Mouse (Mus musculus): ENCODE results near the gene Gm11127. TPM values are rescaled to one million over a fixed set of nuclear protein-coding genes. Genes with fewer than 3 reads are reported as not detected.

Gm11127 gene
- polyA plus RNA-seq, 1 experiment = 0.18 TPM

DNA sequence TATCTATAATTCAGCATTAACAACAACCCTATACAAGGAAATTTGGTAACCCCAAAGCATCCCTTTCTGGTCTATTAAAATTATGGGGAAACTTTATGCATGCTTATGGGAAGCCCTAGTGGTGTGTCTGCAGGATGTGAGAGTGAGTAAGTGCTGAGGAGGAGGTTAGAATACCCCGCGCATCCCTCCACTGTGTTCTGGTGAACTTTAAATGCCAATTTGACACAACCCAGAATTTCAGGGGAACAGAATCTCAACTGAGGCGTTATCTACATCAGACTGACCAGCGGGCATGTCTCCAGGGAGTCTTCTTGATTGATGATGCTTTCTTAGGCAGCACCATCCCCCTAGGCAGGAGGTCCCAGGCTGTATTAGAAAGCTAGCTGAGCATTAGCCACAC lies 32.3 kb downstream of the Gm11127 start:
- Histone ChIP-seq H3ac (ENCODE audit: control insufficient read depth, insufficient read length, low read depth) (no peak overlapping the region), H3K27me3 (ENCODE audit: control insufficient read depth, insufficient read depth, insufficient read length) (no peaks in the 10 kb centered on the region), H3K79me3 (ENCODE audit: low read depth) (peaks cover 54% of the 10 kb centered on the region), H3K36me3 (ENCODE audit: control insufficient read depth, insufficient read depth) (peaks cover 13% of the 10 kb centered on the region), H3K79me2 (ENCODE audit: control insufficient read depth, insufficient read depth) (peaks cover 87% of the 10 kb centered on the region), H3K4me3 (ENCODE audit: insufficient read depth, poor library complexity, severe bottlenecking) (no peak overlapping the region)
- no peak for TF ChIP-seq CEBPB (IDR thresholded peaks at IDR 0.05; ENCODE audit: low read depth)

GRCm38 (mm10) chr17:36025197-36025596 lies 33.0 kb downstream of the Gm11127 start:
- peaks cover 13% of the 10 kb centered on the region for H3K36me3 ChIP-seq (ENCODE audit: control insufficient read depth, insufficient read depth)
- no peak overlapping the region for H3K4me3 ChIP-seq (ENCODE audit: insufficient read depth, poor library complexity, severe bottlenecking)
- no peak overlapping the region for H3ac ChIP-seq (ENCODE audit: control insufficient read depth, insufficient read length, low read depth)

GRCm38 (mm10) chr17:36023710-36024654 lies 34.2 kb downstream of the Gm11127 start:
- no peak for TF ChIP-seq MAX (IDR thresholded peaks at IDR 0.05)
- peak; percentile 31 for TF ChIP-seq MYOD1 (IDR thresholded peaks at IDR 0.05; ENCODE audit: control insufficient read depth, insufficient read length, low read depth)
- TF ChIP-seq MYOG (IDR thresholded peaks at IDR 0.05; ENCODE audit: control insufficient read depth, extremely low read depth, insufficient read length) = no peak
- TF ChIP-seq CEBPB (IDR thresholded peaks at IDR 0.05; ENCODE audit: low read depth) = peak; percentile 93
- H3K4me3 ChIP-seq (ENCODE audit: insufficient read depth, poor library complexity, severe bottlenecking) = no peak overlapping the region
- no peaks in the 10 kb centered on the region for H3K27me3 ChIP-seq (ENCODE audit: control insufficient read depth, insufficient read depth, insufficient read length)
- H3K79me3 ChIP-seq (ENCODE audit: low read depth) = peaks cover 67% of the 10 kb centered on the region
- H3ac ChIP-seq (ENCODE audit: control insufficient read depth, insufficient read length, low read depth) = no peak overlapping the region
- H3K79me2 ChIP-seq (ENCODE audit: control insufficient read depth, insufficient read depth) = peaks cover 90% of the 10 kb centered on the region
- peaks cover 13% of the 10 kb centered on the region for H3K36me3 ChIP-seq (ENCODE audit: control insufficient read depth, insufficient read depth)

More at GRCm38 (mm10) chr17:36025197-36025596, 33.0 kb downstream of the Gm11127 start:
- Histone ChIP-seq H3K79me3 (ENCODE audit: low read depth) (peaks cover 59% of the 10 kb centered on the region), H3K27me3 (ENCODE audit: control insufficient read depth, insufficient read depth, insufficient read length) (no peaks in the 10 kb centered on the region), H3K79me2 (ENCODE audit: control insufficient read depth, insufficient read depth) (peaks cover 87% of the 10 kb centered on the region)
- TF ChIP-seq CTCF (IDR thresholded peaks at IDR 0.05; ENCODE audit: control insufficient read depth, insufficient read depth, insufficient read length) (no peak), CEBPB (IDR thresholded peaks at IDR 0.05; ENCODE audit: low read depth) (no peak), MYOD1 (IDR thresholded peaks at IDR 0.05; ENCODE audit: control insufficient read depth, insufficient read length, low read depth) (no peak), USF1 (IDR thresholded peaks at IDR 0.05; ENCODE audit: low read depth) (no peak), MYOG (IDR thresholded peaks at IDR 0.05; ENCODE audit: control insufficient read depth, extremely low read depth, insufficient read length) (no peak), FOSL1 (IDR thresholded peaks at IDR 0.05; ENCODE audit: insufficient read depth, low read length, poor library complexity, severe bottlenecking) (no peak), MAX (IDR thresholded peaks at IDR 0.05) (no peak)

- H3ac ChIP-seq (ENCODE audit: control insufficient read depth, insufficient read length, low read depth) = no peak overlapping the region
- H3K79me3 ChIP-seq (ENCODE audit: low read depth) = peaks cover 61% of the 10 kb centered on the region
- TF ChIP-seq USF1 (IDR thresholded peaks at IDR 0.05; ENCODE audit: low read depth) (no peak), MYOG (IDR thresholded peaks at IDR 0.05; ENCODE audit: control insufficient read depth, extremely low read depth, insufficient read length) (no peak), MAX (IDR thresholded peaks at IDR 0.05) (no peak), CEBPB (IDR thresholded peaks at IDR 0.05; ENCODE audit: low read depth) (no peak), FOSL1 (IDR thresholded peaks at IDR 0.05; ENCODE audit: insufficient read depth, low read length, poor library complexity, severe bottlenecking) (no peak), CTCF (IDR thresholded peaks at IDR 0.05; ENCODE audit: control insufficient read depth, insufficient read depth, insufficient read length) (no peak), MYOD1 (IDR thresholded peaks at IDR 0.05; ENCODE audit: control insufficient read depth, insufficient read length, low read depth) (no peak)
- H3K36me3 ChIP-seq (ENCODE audit: control insufficient read depth, insufficient read depth) = peaks cover 12% of the 10 kb centered on the region
- no peaks in the 10 kb centered on the region for H3K27me3 ChIP-seq (ENCODE audit: control insufficient read depth, insufficient read depth, insufficient read length)
- peaks cover 90% of the 10 kb centered on the region for H3K79me2 ChIP-seq (ENCODE audit: control insufficient read depth, insufficient read depth)
- no peak overlapping the region for H3K4me3 ChIP-seq (ENCODE audit: insufficient read depth, poor library complexity, severe bottlenecking)
Observed at GRCm38 (mm10) chr17:36022922-36023321, 35.2 kb downstream of the Gm11127 start.

DNA sequence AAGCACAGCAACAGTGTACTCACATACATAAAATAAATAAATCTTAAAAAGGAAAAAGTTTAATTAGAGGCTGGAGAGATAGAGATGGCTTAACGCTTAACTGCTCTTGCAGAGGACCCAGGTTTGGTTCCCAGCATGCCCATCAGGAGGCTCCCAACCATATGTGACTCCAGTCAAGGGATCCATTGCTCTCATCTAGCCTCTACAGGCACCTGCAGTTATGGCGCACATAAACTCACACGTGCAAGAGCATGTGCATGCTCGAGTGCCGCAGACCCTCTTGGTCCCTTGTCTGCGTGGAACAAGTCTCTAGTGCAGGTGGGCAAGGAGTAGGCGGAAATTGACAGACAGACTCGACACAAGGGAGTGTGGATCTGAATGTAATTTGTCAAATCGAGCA lies 36.1 kb downstream of the Gm11127 start:
- Histone ChIP-seq H3K4me3 (ENCODE audit: insufficient read depth, poor library complexity, severe bottlenecking) (no peak overlapping the region), H3K27me3 (ENCODE audit: control insufficient read depth, insufficient read depth, insufficient read length) (no peaks in the 10 kb centered on the region), H3K79me2 (ENCODE audit: control insufficient read depth, insufficient read depth) (peaks cover 90% of the 10 kb centered on the region), H3K36me3 (ENCODE audit: control insufficient read depth, insufficient read depth) (peaks cover 8% of the 10 kb centered on the region), H3K79me3 (ENCODE audit: low read depth) (peaks cover 62% of the 10 kb centered on the region), H3ac (ENCODE audit: control insufficient read depth, insufficient read length, low read depth) (no peak overlapping the region)
- TF ChIP-seq MYOD1 (IDR thresholded peaks at IDR 0.05; ENCODE audit: control insufficient read depth, insufficient read length, low read depth) (no peak), USF1 (IDR thresholded peaks at IDR 0.05; ENCODE audit: low read depth) (no peak), CTCF (IDR thresholded peaks at IDR 0.05; ENCODE audit: control insufficient read depth, insufficient read depth, insufficient read length) (no peak), MYOG (IDR thresholded peaks at IDR 0.05; ENCODE audit: control insufficient read depth, extremely low read depth, insufficient read length) (no peak), MAX (IDR thresholded peaks at IDR 0.05) (no peak), CEBPB (IDR thresholded peaks at IDR 0.05; ENCODE audit: low read depth) (no peak), FOSL1 (IDR thresholded peaks at IDR 0.05; ENCODE audit: insufficient read depth, low read length, poor library complexity, severe bottlenecking) (no peak)

DNA sequence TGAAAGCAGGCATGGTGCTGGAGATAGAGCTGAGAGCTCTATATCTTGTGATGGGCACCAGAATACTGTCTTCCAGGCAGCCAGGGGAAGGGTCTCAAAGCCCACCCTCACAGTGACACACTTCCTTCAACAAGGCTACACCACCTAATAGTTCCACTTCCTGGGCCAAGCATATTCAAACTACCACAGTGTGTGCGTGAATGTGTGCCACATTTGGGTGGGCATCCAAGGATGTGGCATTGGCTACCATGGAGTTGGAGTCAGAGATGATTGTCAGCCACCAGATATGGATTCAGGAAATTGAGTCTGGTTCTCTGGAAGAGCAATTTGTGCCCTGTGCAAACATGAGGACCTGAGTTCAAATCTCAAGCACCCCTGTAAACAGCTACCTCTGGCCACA lies 36.9 kb downstream of the Gm11127 start:
- TF ChIP-seq USF1 (IDR thresholded peaks at IDR 0.05; ENCODE audit: low read depth) (no peak), CTCF (IDR thresholded peaks at IDR 0.05; ENCODE audit: control insufficient read depth, insufficient read depth, insufficient read length) (no peak), MYOD1 (IDR thresholded peaks at IDR 0.05; ENCODE audit: control insufficient read depth, insufficient read length, low read depth) (no peak), MYOG (IDR thresholded peaks at IDR 0.05; ENCODE audit: control insufficient read depth, extremely low read depth, insufficient read length) (no peak), MAX (IDR thresholded peaks at IDR 0.05) (no peak), CEBPB (IDR thresholded peaks at IDR 0.05; ENCODE audit: low read depth) (no peak), FOSL1 (IDR thresholded peaks at IDR 0.05; ENCODE audit: insufficient read depth, low read length, poor library complexity, severe bottlenecking) (no peak)
- Histone ChIP-seq H3K36me3 (ENCODE audit: control insufficient read depth, insufficient read depth) (peaks cover 4% of the 10 kb centered on the region), H3K27me3 (ENCODE audit: control insufficient read depth, insufficient read depth, insufficient read length) (no peaks in the 10 kb centered on the region), H3K4me3 (ENCODE audit: insufficient read depth, poor library complexity, severe bottlenecking) (no peak overlapping the region), H3ac (ENCODE audit: control insufficient read depth, insufficient read length, low read depth) (no peak overlapping the region), H3K79me3 (ENCODE audit: low read depth) (peaks cover 63% of the 10 kb centered on the region), H3K79me2 (ENCODE audit: control insufficient read depth, insufficient read depth) (peaks cover 91% of the 10 kb centered on the region)

Measured in C2C12 (cell line).